Mouse (Mus musculus) right cerebral cortex, postnatal 36 days (tissue): ENCODE data around the gene Gm20661.

Experiments used
- DNase-seq, 2 experiments: peaks; one replicate each; pipeline ENCODE4 v3.0.0; 2022; ENCODE audit warnings: low spot score in 2 of 2, mixed read lengths in 1 of 2

The Gm20661 gene

GRCm38 (mm10) chr9:107967437-107967836 is 15.4 kb upstream of the Gm20661 start:
- DNase-seq, result no peak

GRCm38 (mm10) chr9:107968531-107968930 is 14.3 kb upstream of the Gm20661 start:
- no peak for DNase-seq

GRCm38 (mm10) chr9:107970311-107970710 is 12.5 kb upstream of the Gm20661 start:
- DNase-seq, result no peak

- no peak for DNase-seq
Measured at GRCm38 (mm10) chr9:107971690-107972541, 10.9 kb upstream of the Gm20661 start.

- DNase-seq, result no peak
Measured at GRCm38 (mm10) chr9:107974491-107975171, 8.2 kb upstream of the Gm20661 start.

GRCm38 (mm10) chr9:107975399-107976386 is 7.2 kb upstream of the Gm20661 start, which contains the start of gene Uba7:
Gene Uba7 (plus strand): TSS chr9:107975505.
- no peak for DNase-seq

- no peak for DNase-seq
Measured at GRCm38 (mm10) chr9:107978815-107979214, 4.0 kb upstream of the Gm20661 start.

GRCm38 (mm10) chr9:107981684-107982605 is 913 bp upstream of the Gm20661 start:
- no peak for DNase-seq

GRCm38 (mm10) chr9:107983421-107983890 is 598 bp downstream of the Gm20661 start:
- no peak for DNase-seq

GRCm38 (mm10) chr9:107984052-107984753 is 1.3 kb downstream of the Gm20661 start:
- no peak for DNase-seq

GRCm38 (mm10) chr9:107984754-107985055 is 1.8 kb downstream of the Gm20661 start:
- no peak for DNase-seq

GRCm38 (mm10) chr9:107985131-107986119 is 2.6 kb downstream of the Gm20661 start, which contains the start of gene Inka1:
Gene Inka1 (minus strand): TSS chr9:107985879.
- DNase-seq, result peak; percentile 77 to 78

GRCm38 (mm10) chr9:107986376-107986775 is 3.5 kb downstream of the Gm20661 start:
- peak in 1 of 2 experiments; percentile 43 for DNase-seq

GRCm38 (mm10) chr9:107987950-107988349 is 5.1 kb downstream of the Gm20661 start:
- no peak for DNase-seq

- DNase-seq, result no peak
Measured at GRCm38 (mm10) chr9:107992197-107992596, 9.3 kb downstream of the Gm20661 start, which contains the start of gene Cdhr4. Gene Cdhr4 (plus strand): TSS chr9:107992497.

GRCm38 (mm10) chr9:107993013-107993412 is 10.2 kb downstream of the Gm20661 start:
- no peak for DNase-seq

GRCm38 (mm10) chr9:107994464-107994863 is 11.6 kb downstream of the Gm20661 start:
- no peak for DNase-seq

GRCm38 (mm10) chr9:107995513-107995912 is 12.7 kb downstream of the Gm20661 start:
- DNase-seq, result no peak

GRCm38 (mm10) chr9:107996049-107996448 is 13.2 kb downstream of the Gm20661 start, which contains the start of gene Gm20662:
Gene Gm20662 (plus strand): TSS chr9:107996349.
- DNase-seq, result no peak
